24 mouse cellular contexts compared by ENCODE assay signal in genomic region chr6:82575445-82575844, GRCm38 (mm10).
"Had no signal": no experiment of that assay in that cellular context is flagged by ENCODE, and none has a peak within 500 bp of the region (broad histone marks: within the 10 kb centered on the region; RNA-seq: fewer than 3 reads in every experiment).

No protein-coding gene starts in this region.

- ATAC-seq: hindbrain, embryonic 16.5 days; inflammation-experienced regulatory T-cells, adult 6 months; intestine, embryonic 15.5 days; intestine, postnatal 0 days; liver, embryonic 12.5 days had no signal

- DNase-seq: gastrocnemius, adult 2 months; gastrocnemius, postnatal 10 days; gastrocnemius, postnatal 25 days; heart, adult 2 months; heart, postnatal 14 days; heart, postnatal 36 days; kidney, adult 18-20 months; kidney, adult 8-10 months; kidney, postnatal 10 days; kidney, postnatal 36 days; layer of hippocampus, adult 9-11 months; left cerebral cortex, postnatal 4 days had no signal

- H3K4me1 ChIP-seq: heart, embryonic 13.5 days; heart, embryonic 15.5 days; hindbrain, embryonic 10.5 days; hindbrain, embryonic 12.5 days; intestine, embryonic 15.5 days; limb, embryonic 13.5 days; limb, embryonic 15.5 days; liver, embryonic 12.5 days had no signal

- H3K9me3 ChIP-seq: heart, embryonic 15.5 days; hindbrain, embryonic 10.5 days; hindbrain, embryonic 12.5 days; intestine, embryonic 15.5 days; limb, embryonic 13.5 days; limb, embryonic 15.5 days; liver, embryonic 12.5 days had no signal

- H3K4me3 ChIP-seq: gastrocnemius, adult 2 months; heart, adult 2 months; heart, embryonic 13.5 days; heart, embryonic 15.5 days; hindbrain, embryonic 10.5 days; hindbrain, embryonic 12.5 days; intestine, embryonic 15.5 days; left cerebral cortex, adult 2 months; limb, embryonic 13.5 days; limb, embryonic 15.5 days; liver, embryonic 12.5 days had no signal

- H3K27me3 ChIP-seq: hindbrain, embryonic 12.5 days; intestine, embryonic 15.5 days; limb, embryonic 13.5 days; limb, embryonic 15.5 days; liver, embryonic 12.5 days had no signal

- H3K36me3 ChIP-seq: heart, embryonic 13.5 days; heart, embryonic 15.5 days; hindbrain, embryonic 10.5 days; hindbrain, embryonic 12.5 days; intestine, embryonic 15.5 days; limb, embryonic 13.5 days; limb, embryonic 15.5 days; liver, embryonic 12.5 days had no signal
